Mouse (Mus musculus) neutrophil, adult 83 days (primary cell): ENCODE data around the gene Uba6. TPM values are rescaled to one million over a fixed set of nuclear protein-coding genes. Genes with fewer than 3 reads are reported as not detected.

ENCODE experiments used
- total RNA-seq, 2 experiments: library from RNA; stranded (reverse); gene quantifications; one replicate each; pipeline ENCODE4 v1.2.4; 2023

Gene Uba6
- 10 to 100 TPM in 1 of 2 experiments, 1 to 10 TPM in 1; 9.6 to 10.4 TPM for total RNA-seq

DNA sequence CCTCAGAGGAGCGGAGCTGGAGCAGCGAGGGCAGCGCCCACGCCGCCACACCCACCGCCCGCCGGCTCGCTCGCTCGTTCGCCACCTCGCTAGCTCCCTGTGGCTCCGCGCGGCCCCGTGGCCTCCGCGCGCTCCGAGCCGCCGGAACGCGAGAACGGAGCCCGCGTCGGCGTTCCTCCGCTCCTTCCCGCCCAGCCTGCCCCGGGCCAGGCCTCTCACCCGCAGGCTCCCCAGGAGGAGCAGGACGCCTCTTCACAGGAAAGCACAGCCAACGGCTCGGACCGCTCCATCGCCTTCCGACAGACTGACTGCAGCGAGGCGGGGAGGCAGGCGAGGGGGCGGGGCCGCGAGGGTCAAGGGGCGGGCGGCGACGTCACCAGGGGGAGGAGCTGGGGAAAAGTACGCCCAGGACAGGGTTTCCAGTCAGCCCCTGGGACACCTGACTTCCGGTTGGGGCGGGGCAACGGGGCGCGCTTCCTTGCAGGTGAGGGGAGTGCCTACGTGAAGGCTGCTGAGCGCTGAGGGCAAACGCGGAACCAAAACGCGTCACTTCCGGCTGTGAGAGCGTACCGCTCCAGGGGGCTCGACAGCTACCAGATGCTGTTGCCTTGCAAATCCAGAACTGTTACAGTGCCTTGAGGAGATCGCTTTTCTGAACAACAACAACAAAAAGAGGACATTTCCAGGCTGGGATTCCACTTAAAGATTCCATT lies at the start of gene Uba6:
Uba6 (minus strand) TSS at position 355 of the 713 bp plus-strand sequence.

GRCm38 (mm10) chr5:86197801-86198200 lies 25.2 kb upstream of the Uba6 start, which contains the start of gene Gnrhr:
Gnrhr (minus strand) TSS chr5:86197901.

DNA sequence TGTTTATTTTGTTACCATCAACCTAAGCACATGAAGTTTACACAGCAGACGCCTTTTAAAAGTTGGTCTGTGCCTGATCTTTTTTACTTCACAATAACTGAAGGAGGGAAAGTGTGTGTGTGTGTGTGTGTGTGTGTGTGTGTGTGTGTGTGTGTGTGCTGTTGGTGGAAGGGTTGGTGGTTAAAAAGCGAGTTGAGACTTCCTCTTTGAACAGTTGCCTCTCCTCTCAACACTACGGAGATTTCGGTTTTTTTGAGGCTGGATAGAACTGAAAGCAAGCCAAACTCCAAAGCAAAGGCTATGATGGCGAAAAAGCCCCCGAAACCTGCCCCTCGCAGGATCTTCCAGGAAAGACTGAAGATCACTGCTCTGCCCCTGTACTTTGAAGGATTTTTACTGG lies 101.1 kb downstream of the Uba6 start, which contains the start of gene Stap1:
Stap1 (plus strand) TSS at position 209 of the 400 bp plus-strand sequence.

DNA sequence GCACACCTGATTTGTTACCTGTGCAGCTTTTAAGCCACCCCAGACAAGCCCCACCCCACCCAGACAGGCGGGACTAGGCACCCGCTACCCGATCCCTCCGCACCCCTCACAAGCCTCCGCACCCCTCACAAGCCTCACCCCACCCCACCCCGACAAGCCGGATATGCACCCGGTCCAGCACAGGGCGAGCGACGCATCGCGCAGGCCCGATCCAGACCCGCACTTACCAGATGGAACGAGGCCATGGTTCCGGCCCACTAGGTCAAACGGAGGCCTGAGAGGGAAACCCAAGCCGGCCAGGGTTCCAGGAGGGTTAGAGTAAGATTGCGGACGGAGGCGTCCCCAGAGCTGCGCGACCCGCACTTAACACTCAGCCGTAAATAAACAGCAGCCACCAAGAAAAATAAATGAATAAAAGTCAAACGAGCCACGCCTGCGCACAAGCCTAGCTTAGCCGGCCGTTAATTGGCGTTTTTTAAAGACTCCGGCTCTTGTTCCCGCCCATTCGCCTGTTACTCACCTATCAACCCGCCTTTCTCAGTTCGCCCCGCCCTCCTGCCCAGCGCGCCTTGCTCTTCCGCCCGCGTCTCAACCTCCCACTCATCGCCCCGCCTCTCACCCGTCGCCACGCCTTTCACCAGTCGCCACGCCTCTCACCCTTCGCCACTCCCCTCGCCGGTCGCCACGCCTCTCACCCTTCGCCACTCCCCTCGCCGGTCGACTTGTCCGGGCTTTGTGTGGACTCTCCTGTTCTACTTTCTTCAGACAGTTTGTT lies 107.3 kb downstream of the Uba6 start, which contains the start of gene Cenpc1:
Cenpc1 (minus strand) TSS at position 483 of the 775 bp plus-strand sequence.

Other genes with a start within 250 kb of the Uba6 start
- gene Cenpc1, start 107.2 kb downstream of the Uba6 start, total RNA-seq, result 10 to 100 TPM; 17.8 to 21.2 TPM
- gene Stap1, start 101.1 kb downstream of the Uba6 start, total RNA-seq, result 10 to 100 TPM; 55.8 to 57.1 TPM
- gene Gnrhr, start 25.1 kb upstream of the Uba6 start, total RNA-seq, result not detected
- not detected for gene Tmprss11c, start 116.5 kb upstream of the Uba6 start, total RNA-seq
- gene Tmprss11d, start 200.6 kb upstream of the Uba6 start, total RNA-seq, result not detected